Mouse (Mus musculus) lung, postnatal 4 days (tissue): ENCODE results near the gene Slc25a29.

Source experiments
- DNase-seq, 2 experiments: peaks; one replicate each; pipeline ENCODE4 v3.0.0; 2021

Gene Slc25a29

DNA sequence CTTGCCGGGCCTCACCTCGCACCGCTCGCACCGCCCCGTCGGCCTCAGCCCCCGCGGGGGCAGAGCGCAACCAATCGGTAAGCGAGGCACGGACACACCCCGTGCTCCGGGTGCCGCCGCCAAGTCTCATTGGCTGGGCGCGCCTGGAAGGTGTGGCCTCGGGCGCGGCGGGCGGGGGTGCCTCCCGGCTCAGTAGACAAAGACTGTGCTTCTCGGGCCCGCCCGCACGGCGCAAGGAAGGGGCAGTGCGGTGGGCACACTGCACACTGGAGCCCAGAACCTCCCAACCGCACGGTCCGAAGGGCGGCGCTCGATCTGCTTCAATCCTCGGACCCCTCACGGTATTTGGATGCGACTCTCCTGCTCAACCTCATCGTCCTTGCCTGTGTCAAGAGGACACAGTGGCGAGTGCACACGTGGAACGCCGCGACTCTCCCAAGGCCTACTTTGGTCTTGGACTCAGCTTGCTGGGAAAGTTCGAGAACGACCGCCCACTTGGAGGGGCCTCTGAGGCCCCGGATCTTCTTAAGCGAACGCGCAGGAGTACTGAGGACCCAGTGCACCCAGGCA lies at the start of gene Slc25a29, which contains the start of gene Slc25a47:
TSS of gene Slc25a29 (minus strand) at position 44 of the 570 bp plus-strand sequence.
TSS of gene Slc25a47 (plus strand) at position 207 of the 570 bp plus-strand sequence.
- peak; percentile 97 to 99 for DNase-seq

DNA sequence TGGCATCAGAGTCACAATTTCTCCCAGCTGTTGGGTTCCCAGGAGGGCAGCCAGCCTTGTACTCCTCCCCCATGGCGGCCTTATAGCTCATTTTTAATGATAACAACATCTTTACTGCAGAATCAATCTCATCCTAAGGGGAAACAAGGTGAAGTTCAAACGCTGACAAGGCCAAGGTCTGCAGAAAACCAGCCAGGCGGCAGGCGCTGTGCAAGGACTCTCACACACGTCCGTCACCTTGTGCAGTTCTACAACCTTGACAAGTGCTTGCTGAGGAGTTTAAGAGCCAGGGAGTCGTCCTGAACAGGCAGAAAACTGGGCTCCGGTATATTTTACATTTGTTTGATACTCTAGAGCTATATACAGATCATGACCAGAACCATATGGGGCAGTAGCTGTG lies 47.1 kb upstream of the Slc25a29 start:
- DNase-seq, result no peak

DNA sequence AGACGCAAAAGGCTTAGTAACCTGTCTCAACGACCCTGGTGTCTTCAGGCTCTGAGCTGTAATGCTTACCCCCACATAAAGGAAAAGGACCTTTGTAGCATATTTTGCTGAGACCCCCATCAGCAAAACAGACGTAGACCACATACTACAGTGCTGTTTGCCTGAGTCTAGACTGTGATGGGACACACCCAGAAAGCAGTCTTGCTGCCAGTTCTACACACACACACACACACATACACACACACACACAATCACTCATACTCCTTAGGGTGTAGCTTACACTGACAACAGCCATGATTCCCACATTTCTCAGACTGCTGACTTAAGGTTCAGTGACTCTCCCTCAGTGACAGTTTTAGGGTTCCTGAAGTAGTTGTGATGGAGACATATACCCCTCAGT lies 45.5 kb upstream of the Slc25a29 start:
- no peak for DNase-seq

DNA sequence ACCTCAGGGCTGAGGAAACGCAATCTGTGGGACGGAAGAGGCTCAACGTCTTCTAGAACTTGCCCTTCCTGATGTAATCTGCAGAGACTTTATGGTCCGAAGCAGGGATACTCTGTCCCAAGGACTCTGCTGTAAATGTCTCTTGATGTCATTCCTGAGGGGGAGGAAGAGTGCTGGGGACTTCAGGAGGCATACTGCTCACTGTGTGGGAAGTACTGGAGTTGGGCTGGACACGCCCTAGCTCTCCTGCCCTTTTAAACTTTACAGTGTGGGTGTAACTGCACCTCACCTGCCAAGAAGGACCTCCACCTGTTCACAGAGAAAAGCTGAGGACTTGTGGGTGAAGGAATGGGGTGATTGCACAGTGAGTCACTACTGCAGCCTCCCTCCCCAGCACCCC lies 44.9 kb upstream of the Slc25a29 start:
- DNase-seq, result peak in 1 of 2 experiments; percentile 42

DNA sequence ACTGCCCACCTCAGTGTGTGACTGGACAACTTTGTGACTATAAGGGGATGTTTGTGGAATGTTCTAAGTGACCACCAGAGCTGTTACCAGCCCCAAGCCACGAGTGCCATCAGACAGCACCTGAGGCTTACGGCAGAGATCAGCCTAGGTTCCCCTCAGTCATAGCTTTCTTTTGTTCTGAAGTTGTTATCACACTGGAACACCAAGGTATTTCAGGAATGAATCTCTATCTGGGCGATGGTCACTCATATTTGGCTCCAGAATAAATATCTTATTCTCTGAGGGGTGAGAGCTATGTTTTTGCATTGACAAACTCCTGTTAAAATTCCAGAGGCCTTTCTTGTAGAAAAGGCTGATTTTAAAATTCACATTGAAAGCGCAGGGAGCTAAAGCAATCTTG lies 43.5 kb upstream of the Slc25a29 start:
- no peak for DNase-seq

DNA sequence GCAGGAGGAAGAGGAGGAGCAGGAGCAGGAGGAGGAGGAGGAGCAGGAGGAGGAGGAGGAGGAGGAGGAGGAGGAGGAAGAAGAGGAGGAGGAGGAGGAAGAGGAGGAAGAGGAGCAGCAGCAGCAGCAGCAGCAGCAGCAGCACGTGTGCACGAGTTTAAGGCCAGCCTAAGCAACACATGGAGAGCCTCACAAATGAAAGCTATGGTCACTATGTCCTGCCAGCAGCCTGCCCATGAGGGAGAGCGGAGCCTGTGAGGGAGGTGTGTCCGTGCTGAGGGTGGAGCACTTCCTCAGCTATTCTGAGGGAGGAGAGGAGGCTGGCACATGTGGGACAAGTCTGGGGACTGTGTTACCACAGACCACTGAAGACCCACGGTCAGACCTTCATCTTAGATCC lies 37.4 kb upstream of the Slc25a29 start:
- no peak for DNase-seq

DNA sequence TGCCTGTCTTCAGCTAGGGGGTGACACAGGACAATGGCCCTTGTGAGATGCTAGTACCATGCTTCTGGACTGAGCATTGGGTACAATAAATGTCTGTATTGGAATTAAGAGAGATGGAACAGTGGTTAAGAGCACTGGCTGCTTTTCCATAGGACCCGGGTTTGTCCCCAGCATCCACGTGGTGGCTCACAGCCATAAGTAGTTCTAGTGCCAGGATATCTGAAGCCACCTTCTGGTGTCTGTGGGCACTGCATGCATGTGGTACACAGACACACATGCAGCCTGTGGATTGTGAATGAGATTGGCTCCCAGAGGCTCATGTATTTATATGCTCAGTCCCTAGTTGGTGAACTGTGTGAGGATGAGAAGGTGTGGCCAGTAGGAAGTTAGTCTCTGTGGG lies 33.9 kb upstream of the Slc25a29 start:
- DNase-seq, result peak in 1 of 2 experiments; percentile 26

DNA sequence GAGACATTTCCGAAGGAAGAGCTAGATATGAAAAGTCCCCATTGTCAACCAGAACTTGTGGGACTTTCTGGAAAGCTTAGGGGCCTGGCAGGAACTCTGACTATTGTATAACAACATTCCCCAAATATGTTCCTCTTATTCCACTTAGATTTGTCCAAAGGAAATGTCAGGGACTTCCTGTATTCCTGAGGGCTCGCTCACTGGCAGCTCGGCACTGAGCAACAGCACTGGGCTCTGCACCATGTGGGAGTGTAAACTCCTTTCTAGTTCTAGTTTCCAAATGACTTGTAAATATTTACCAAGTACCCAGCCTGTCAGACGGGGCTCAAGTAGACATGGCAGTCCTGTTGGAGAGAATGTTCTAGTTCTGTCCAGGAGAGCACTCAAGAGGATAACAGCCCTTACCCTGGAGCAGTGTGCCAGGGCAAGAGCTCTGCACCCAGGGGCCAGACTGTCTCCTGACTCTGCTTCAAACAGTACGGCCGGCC lies 29.4 kb upstream of the Slc25a29 start:
- DNase-seq, result peak; percentile 36 to 72

DNA sequence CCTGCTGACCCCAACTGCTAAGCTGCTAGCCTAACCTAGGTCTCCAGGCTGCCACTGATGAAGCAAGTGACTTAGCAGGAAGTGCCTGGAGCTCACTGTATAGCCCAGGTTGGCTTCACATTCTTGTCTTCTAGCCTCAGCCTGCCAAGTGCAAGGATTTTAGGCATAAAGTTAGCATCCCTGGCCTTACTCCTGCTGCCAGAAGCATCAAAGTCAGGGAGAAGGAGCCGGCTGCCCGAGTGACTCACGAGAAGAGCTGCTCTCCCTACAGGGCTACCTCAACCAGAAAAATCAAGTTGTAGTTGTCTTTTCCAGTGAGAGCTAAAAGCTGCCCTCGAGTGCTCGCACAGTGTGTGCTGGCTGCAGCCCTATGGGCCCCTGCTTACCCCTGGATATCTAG lies 22.8 kb upstream of the Slc25a29 start:
- no peak for DNase-seq

DNA sequence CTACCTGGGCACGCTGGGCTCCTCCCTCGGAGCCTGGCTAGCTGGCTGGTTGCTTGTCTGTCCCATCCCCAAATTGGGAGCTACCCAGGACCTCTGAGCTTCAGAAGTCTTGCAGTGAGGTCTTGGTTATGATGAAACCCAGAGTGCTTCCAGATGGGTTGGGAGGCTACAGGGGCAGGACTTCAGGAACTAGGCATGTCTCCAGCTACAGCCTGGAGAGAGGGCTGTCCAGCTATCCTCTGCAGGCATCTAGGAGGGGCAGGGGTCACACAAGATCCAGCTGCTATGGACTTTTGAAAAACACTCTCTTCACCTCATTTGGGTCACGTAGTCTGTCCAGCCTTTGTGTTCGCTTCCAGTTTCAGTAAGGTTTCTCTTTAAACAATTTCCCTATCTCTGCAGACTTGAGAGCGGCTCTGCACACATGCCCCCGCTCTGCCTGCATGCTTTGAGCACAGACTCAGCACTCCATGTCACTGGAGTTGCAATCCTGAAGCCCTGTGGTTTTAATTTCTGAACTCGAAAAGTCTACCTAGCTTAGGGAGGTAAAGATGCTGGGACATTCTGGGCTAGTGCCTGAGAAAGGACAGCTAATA lies 22.0 kb upstream of the Slc25a29 start:
- DNase-seq, result peak; percentile 47 to 79

DNA sequence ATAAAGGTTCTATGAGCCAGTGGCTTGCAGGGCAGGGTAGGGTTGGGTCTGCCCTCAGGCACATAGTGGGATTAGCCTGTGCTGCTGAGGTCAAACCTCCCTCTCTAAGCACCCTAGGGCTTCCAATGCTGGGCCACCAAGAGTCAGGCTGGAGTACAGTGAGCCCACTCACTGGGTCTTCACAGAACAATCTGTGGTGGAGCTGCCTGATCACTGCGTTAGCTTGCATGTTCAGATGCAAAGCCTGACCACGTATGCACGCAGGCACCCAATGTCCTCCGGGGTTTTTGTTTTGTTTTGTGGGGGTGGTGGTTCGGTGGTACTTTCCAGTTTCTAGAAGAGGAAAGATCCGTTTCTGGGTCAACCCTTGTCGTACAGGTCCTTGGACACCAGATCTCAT lies 21.4 kb upstream of the Slc25a29 start:
- DNase-seq, result no peak

DNA sequence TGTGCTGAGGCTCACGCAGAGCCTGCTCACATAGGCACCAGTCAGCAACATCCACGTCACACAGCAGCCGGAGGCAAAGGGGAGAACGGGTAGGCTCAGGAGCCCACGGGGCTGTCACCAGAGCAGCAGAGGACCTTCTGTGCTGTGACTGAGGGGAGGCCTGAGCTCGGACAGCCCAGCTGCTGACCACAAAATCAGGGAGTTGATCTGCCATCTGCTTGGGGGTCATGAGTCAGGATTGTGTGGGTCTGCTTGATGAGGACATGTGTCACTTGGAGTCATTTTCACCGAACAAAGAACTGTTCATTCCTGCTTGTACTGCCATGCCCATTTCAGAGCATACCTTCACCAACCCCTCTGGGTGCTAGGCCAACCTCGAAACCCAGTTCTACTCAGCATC lies 20.5 kb upstream of the Slc25a29 start:
- DNase-seq, result no peak

DNA sequence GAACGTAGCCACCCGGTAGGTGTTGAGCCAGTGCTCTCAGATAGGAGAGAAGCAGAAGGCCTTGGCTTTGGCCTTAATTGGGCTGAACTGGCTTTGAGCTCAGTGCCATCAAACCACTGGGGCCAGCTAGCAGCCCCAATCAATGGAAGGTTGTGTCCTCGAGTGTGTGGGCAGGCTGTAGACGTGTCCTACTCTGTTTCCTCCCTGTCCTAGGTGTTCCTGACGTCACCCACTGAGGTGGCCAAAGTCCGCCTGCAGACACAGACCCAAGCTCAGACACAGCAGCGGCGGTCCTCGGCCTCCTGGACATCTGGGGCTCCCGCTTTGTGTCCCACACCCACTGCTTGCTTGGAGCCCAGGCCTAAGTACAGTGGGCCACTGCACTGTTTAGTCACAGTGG lies 19.4 kb upstream of the Slc25a29 start:
- no peak for DNase-seq

DNA sequence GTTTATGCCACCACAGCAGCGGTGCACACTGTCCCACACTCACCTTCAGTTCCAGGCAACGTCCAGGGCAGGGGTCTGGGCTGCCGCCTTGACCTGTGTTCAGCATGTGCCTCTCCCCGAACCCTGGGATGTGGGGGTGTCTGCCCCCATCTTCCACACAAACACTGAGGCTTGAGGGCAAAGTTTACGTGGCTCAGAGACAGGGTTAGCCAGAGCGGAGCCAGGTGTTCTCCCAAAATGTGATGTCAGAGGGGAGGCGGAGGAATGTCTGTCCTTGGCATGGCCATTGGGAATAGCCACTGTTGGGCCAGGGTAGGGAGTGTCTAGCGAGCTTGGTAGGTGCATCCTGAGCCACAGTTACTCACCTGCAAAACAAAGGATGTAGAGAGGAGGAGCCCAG lies 17.1 kb upstream of the Slc25a29 start:
- no peak for DNase-seq

DNA sequence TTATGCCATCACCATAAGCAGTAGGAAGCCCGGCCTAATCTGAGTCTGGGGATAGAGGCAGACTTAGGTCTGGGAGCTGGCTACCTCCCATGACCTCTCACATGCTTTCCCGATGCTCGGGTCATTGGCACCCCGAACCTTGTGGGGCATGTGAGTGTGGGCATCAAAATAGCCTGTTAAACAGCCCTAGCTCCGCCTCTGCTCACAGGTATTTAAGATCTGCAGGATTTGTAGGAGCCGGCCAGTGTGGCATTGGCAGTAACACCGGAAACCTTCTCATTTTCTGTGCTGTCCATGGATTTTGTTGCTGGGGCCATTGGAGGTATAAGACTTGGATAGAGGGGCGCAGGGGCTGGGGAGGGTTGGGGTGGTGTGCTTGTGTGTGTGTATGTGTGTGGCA lies 15.2 kb upstream of the Slc25a29 start:
- DNase-seq, result no peak

DNA sequence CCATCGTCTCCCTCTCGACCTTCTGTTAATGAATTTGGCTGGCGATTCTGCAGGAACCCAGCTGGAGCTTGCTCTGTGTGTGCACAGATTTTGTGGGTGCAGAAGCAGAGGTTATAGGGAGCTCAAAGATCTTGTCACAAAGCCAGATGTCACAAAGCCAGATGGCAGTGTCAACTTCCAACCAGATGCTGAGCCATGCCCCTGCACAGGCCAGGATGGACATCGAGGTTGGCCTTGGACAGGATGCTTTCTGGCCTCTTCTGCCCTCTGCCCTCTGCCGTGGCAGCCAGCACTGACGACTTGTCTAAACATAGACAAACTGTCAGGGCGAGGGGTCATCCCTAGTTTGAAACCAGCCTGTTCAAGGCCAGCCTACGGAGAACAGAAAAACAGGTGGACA lies 14.4 kb upstream of the Slc25a29 start:
- DNase-seq, result peak in 1 of 2 experiments; percentile 82

DNA sequence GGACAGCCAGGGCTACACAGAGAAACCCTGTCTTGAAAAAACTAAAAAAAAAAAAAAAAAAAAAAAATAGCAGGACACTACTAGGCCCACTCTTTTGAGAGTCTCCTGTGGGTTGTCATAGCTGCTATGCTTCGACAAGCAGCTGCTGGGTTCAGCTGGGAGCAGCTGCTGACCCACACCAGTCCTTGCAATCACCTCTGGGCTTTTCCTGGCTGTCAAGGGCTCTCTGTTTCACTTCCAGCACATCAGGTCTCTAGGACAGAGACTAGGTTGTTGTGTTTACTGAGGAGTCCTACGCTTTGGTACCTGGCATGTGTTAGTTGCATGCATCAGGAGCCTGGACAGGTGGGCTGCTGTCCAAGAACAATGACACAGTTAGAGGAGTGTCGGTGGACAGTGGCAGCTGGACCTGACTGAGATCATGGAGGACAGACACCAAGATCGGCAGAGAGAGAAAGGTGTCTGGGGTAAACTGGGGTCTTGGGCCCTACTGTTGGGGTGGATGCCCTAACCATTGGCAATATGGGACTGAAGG lies 13.9 kb upstream of the Slc25a29 start:
- DNase-seq, result peak in 1 of 2 experiments; percentile 61

DNA sequence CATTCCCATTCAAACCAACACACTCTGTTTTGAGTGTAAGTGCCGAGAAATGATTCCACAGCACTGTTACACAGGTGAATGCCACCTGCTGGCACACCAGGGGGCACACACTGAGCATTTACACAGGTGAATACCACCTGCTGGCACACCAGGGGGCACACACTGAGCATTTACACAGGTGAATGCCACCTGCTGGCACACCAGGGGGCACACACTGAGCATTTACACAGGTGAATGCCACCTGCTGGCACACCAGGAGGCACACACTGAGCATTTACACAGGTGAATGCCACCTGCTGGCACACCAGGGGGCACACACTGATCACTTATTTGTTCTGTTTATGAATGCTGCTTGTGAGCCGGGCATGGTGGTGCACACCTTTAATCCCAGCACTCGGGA lies 12.3 kb upstream of the Slc25a29 start:
- DNase-seq, result peak in 1 of 2 experiments; percentile 43

DNA sequence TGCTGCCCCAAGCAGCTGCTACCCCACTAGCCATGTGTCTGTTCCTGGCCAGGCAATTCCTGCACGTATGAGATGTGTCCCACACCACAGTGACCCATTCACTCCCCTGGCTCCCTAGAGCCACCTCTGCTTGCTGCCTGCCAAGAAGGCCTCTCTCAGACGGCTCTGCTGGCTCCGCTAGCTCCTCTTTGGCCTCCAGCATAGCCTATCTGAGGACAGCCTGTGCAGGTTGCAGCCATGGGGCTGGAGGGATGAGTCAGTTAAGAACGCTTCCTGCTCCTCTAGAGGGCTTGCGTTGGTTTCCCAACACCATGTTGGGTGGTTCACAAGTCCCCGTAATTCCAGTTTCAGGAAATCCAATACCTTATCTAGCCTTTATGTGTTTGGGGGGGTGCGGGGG lies 7.0 kb upstream of the Slc25a29 start:
- DNase-seq, result no peak

DNA sequence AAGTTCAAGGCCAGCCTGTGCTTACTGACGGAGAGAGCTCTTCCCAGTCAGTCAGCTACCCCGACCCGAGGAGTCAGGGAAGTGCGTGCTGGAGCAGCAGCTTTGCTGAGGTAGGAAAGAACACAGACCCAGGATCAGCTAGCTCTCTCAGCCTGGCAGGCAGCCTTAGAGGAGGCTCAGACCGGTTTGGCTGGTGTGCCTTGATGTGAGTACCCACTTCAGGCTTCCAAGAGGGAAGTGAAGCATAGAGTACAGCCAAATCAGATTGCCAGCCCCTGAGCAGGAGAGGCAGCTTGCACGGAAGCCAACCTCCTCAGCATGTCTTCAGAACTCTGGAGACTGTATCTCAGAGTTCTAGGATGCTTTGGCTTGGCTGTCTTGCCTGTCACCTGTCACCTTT lies 5.5 kb upstream of the Slc25a29 start:
- peak; percentile 79 to 91 for DNase-seq

DNA sequence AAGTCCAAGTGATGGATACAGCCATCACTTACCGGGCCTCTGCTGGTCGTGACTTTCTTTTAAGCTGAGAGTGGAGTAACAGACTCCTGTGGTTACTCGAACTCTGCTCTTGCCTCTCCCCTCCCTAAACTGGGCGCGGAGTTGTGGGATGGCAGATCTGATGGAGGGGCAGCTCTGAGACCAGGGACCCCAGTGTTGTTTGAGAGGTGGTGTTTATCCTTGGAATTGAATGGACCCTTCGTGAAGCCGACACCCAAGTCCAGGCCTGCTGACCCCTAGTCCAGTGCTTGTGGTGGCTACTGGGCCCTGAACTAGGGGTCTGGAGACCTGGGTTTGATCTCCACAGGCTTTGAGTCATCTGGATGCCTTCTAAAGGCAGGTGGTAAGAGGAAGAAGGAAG lies 1.0 kb upstream of the Slc25a29 start:
- DNase-seq, result no peak

DNA sequence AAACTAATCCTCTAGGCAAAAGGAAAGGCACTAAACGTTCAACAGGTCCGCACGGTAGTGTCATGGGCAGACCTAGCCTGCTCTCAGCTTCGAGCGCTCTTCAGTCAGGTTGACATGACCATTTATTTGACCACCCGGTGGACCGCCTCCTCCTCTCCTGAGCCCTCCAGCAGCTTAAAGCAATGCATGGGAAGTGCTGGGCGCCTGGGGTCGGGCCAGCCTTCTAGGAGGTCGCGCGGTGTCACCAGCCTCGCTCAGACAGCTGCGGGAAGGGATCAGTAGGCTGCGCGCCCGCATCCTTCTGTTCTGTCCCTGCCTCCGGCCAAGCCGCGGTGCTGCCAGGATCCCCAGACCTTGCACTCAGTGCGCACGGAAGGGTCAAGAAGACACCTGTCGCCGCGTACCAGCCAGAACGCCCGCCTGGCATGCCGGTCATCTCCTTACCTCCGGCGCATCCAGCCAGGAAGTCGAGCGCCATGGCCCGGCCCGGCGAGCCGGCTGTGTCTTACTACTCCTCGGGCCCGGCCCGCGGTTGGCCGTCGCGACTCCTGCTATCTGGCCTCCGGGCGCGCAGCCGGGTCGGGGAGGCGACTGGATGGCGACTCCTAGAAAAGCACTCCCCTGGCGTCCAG lies 359 bp downstream of the Slc25a29 start:
- no peak for DNase-seq

DNA sequence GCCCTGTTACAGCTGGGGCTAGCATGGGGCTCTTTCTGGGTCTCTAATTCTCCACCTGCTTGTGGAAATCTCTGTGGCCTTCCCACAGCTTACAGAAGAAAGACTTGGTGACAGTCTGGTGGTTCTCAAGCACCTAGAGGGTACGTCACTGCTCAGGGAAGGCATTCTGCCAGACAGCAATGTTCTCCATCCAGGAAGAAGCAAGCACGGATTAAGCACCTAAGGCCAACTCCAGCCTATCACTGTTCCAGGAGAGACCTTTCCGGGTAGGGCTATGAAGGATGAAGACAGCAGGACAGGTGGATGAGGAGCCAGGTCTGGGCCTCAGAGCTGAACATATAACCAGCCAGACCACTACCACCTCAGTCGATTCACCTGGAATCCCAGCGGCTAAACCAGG lies 897 bp downstream of the Slc25a29 start:
- DNase-seq, result peak in 1 of 2 experiments; percentile 20

DNA sequence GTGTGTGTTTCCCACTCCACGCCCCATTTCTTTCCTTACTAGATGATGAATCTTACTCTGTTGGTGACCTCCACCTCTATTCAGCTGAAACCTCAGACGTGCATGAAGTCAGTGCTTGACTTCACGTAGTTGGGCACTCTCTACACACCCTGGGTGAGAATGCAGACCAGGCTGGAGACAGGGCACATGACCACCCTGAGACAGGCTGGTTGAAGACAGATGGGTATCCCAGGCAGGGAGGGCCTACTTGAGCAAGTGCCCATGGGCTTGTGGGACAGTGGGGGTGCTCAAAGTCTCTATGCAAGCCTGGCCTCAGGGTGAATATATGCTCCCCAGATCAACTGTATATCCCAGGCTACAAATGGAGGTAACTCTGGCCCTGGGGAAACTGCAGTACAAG lies 1.3 kb downstream of the Slc25a29 start:
- no peak for DNase-seq
